Mouse (Mus musculus) liver, adult 2 months (tissue): ENCODE data around the gene Zfp709. TPM values are rescaled to one million over a fixed set of nuclear protein-coding genes. Genes with fewer than 3 reads are reported as not detected.

ENCODE experiments used
- DNase-seq: peaks from one replicate; pipeline ENCODE4 v3.0.0-alpha.2; 2011; ENCODE audit warnings: low read depth, low spot score; ENCODE audit errors: extremely low read depth
- H3K27ac ChIP-seq: fragments of 200-500 bp; replicated peaks from 2 replicates; pipeline ENCODE4 v1.5.1; 2012; ENCODE audit warnings: low read depth, mild to moderate bottlenecking, control low read depth, inconsistent platforms, low read length; ENCODE audit not compliant: insufficient read depth
- H3K27me3 ChIP-seq: fragments of 200-500 bp; 2 replicates; pipeline ENCODE4 v1.6.1; 2012; ENCODE audit warnings: mild to moderate bottlenecking, moderate library complexity, low read length, inconsistent platforms; ENCODE audit not compliant: control insufficient read depth, insufficient read depth
- H3K36me3 ChIP-seq: fragments of 200-500 bp; 2 replicates; pipeline ENCODE4 v1.6.1; 2012; ENCODE audit warnings: low read length, inconsistent platforms; ENCODE audit not compliant: control insufficient read depth, insufficient read depth
- H3K4me1 ChIP-seq: fragments of 200-500 bp; 2 replicates; pipeline ENCODE4 v1.6.1; 2011; ENCODE audit warnings: low read length; ENCODE audit not compliant: control insufficient read depth, insufficient read depth
- H3K4me3 ChIP-seq: fragments of 200-500 bp; 2 replicates; pipeline ENCODE4 v1.5.1; 2011; ENCODE audit warnings: low read depth, mild to moderate bottlenecking, control low read depth, low read length, moderate library complexity; ENCODE audit not compliant: insufficient read depth
- H3K79me2 ChIP-seq: fragments of 200-500 bp; 2 replicates; pipeline ENCODE4 v1.6.1; 2012; ENCODE audit warnings: inconsistent platforms, mild to moderate bottlenecking, low read length, moderate library complexity; ENCODE audit not compliant: control insufficient read depth, insufficient read depth
- H3K9ac ChIP-seq: fragments of 200-500 bp; 2 replicates; pipeline ENCODE4 v1.6.1; 2012; ENCODE audit warnings: low read depth, mild to moderate bottlenecking, control low read depth, inconsistent platforms, low read length
- CTCF ChIP-seq: fragments of 200-500 bp; IDR thresholded peaks from 2 replicates; pipeline ENCODE4 v1.5.1; 2011; ENCODE audit warnings: low read depth, low read length, control low read depth
- POLR2A ChIP-seq: fragments of 200-500 bp; IDR thresholded peaks from 2 replicates; pipeline ENCODE4 v1.6.1; 2011; ENCODE audit warnings: low read length, control low read depth; ENCODE audit not compliant: insufficient read depth; ENCODE audit errors: extremely low read depth
- whole genome bisulfite sequencing: fragments of 180-500 bp; shearing (Covaris S2); methylation state at CpG from one replicate; pipeline ENCODE4 v1.1.7; 2018; 5-methylcytosine and 5-hydroxymethylcytosine counted together
- polyA plus RNA-seq: library from polyadenylated mRNA; depleted of rRNA; stranded (reverse); fragments of >200 nt; gene quantifications from 2 replicates; pipeline ENCODE4 v1.2.3, GENCODE M21; 2012
- total RNA-seq: library from RNA; depleted of rRNA; stranded (reverse); fragments of >200 nt; gene quantifications from 2 replicates; pipeline ENCODE4 v1.2.3, GENCODE M21; 2014

Gene Zfp709
- total and polyA plus RNA-seq, 2 experiments = 0.18 to 3.1 TPM

DNA sequence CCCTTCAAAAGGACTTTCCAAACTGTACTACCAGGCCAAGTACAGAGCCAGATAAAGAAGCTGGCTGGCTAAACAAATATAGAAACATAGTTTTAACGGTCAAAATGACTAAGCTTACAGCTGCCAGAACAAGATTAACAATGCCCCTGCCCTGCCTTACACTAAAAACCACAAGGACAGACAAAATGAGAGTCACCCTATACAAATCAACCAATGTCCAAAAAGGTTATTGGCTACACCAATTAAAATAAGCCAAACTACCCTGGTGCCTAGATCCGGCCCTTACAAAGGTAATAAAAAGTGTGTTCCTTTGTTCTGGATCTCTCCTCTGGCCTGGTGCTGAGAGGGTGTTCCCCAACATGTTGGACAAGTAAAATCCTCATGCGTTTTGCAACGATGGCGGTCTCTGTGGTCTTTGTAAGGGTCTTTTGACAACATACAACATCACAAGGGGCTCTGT is 26.0 kb downstream of the Zfp709 start:
- Histone ChIP-seq H3K4me3 (no peak overlapping the region), H3K4me1 (no peaks in the 10 kb centered on the region), H3K9ac (no peak overlapping the region), H3K27ac (no peak overlapping the region), H3K36me3 (no peaks in the 10 kb centered on the region), H3K79me2 (no peaks in the 10 kb centered on the region), H3K27me3 (no peaks in the 10 kb centered on the region)
- TF ChIP-seq CTCF (no peak), POLR2A (no peak)
- WGBS = 94% methylated on average over 5 of the region's 5 CpGs
- DNase-seq = no peak

GRCm38 (mm10) chr8:71908309-71909261 is 26.8 kb downstream of the Zfp709 start, which contains the start of the genes Zfp882 and Zfp617:
Gene Zfp882 (plus strand): TSS chr8:71908608.
Gene Zfp617 (plus strand): TSS chr8:71908635.
- Histone ChIP-seq H3K4me3 (peak within 1 kb of the TSS; percentile 88), H3K36me3 (peaks cover 2% of the 10 kb centered on the region; the same call in 1 of the 2 replicates), H3K79me2 (no peaks in the 10 kb centered on the region), H3K4me1 (no peaks in the 10 kb centered on the region), H3K27me3 (no peaks in the 10 kb centered on the region), H3K27ac (peak within 1 kb of the TSS; percentile 87), H3K9ac (peak within 1 kb of the TSS; percentile 90)
- peak; percentile 85 for DNase-seq
- 0 out of 2 replicates have a peak, but pooled peaks have one; percentile 32 for TF ChIP-seq POLR2A
- TF ChIP-seq CTCF = peak; percentile 73
- 6% methylated on average over 47 of the region's 47 CpGs for WGBS

- WGBS = 86% methylated on average over 2 of the region's 2 CpGs
- no peaks in the 10 kb centered on the region for H3K27me3 ChIP-seq
- H3K27ac ChIP-seq = no peak overlapping the region
- TF ChIP-seq CTCF (no peak), POLR2A (no peak)
- no peaks in the 10 kb centered on the region for H3K79me2 ChIP-seq
- H3K36me3 ChIP-seq = peaks cover 14% of the 10 kb centered on the region
- H3K4me3 ChIP-seq = no peak overlapping the region
- H3K4me1 ChIP-seq = no peaks in the 10 kb centered on the region
- H3K9ac ChIP-seq = no peak overlapping the region
- DNase-seq = no peak
These were observed 30.5 kb downstream of the Zfp709 start for GRCm38 (mm10) chr8:71912286-71912685.

DNA sequence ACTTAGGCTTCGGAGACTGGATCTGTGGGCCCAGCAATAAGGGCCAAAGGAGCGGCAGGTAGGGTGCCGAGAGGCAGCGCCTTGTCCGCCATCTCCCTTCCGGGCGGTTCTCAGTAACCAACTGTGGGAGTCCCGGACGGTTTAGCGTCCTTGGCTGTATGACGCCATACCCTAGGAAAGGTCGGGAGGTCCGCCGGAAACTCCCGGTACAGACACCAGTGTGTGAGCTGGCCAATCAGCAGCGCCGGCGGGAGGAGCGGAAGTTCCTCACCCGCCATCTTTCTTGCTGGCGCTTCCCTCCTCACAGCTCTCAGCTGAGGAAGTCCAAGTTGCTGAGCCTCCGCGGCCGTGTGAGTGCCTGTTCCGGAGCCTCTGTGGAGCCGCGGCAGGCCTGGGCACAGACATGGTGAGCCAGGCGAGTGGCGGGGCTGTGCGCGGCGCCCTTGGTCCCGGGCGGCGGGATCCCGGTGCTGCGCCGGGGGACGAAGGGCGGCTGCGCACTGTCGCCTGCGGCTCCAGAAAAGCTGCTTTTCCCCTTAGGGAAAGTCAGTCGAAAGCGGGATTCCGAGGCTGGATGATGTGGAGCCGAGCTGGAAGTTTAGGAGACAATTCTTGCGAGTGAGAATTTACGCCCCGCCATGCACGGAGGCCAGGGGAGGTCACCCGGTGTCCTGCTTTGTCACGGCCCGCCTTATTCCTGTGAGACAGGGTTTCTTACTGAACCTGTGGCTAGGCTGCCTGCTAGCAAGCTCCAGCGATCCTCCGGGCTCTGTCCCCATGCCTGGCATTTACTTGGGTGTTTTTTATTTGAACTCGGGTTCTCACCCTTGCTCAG is 41.0 kb downstream of the Zfp709 start:
- Histone ChIP-seq H3K4me3 (peak overlapping the region; percentile 96), H3K4me1 (peaks cover 4% of the 10 kb centered on the region), H3K36me3 (no peaks in the 10 kb centered on the region; the same call in 1 of the 2 replicates), H3K27me3 (no peaks in the 10 kb centered on the region), H3K79me2 (peaks cover 4% of the 10 kb centered on the region; the same call in 1 of the 2 replicates), H3K9ac (peak overlapping the region; percentile 88), H3K27ac (peak overlapping the region; percentile 96)
- peak; percentile 90 for DNase-seq
- under 1% methylated on average over 57 of the region's 57 CpGs for WGBS
- no peak for TF ChIP-seq CTCF
- peak; percentile 42 for TF ChIP-seq POLR2A

GRCm38 (mm10) chr8:71925791-71926190 is 44.0 kb downstream of the Zfp709 start:
- Histone ChIP-seq H3K79me2 (peaks cover 4% of the 10 kb centered on the region; the same call in 1 of the 2 replicates), H3K27ac (no peak overlapping the region), H3K4me3 (no peak overlapping the region), H3K9ac (no peak overlapping the region), H3K36me3 (peaks cover 25% of the 10 kb centered on the region), H3K27me3 (no peaks in the 10 kb centered on the region), H3K4me1 (peaks cover 4% of the 10 kb centered on the region)
- DNase-seq = no peak
- 97% methylated on average over 5 of the region's 5 CpGs for WGBS
- no peak for TF ChIP-seq POLR2A
- no peak for TF ChIP-seq CTCF
